Comparison of ENCODE assay signal across 9 mouse cellular contexts in genomic region chr16:38482780-38483562, GRCm38 (mm10). TPM values are rescaled to one million over a fixed set of nuclear protein-coding genes. Genes with fewer than 3 reads are reported as not detected.
DNase-seq lines count a peak whose midpoint lies in the region; ATAC-seq and TF ChIP-seq lines count a peak whose summit lies in the region.
"Had no signal": no experiment of that assay in that cellular context is flagged by ENCODE, and none has a peak within 500 bp of the region (broad histone marks: within the 10 kb centered on the region; RNA-seq: fewer than 3 reads in every experiment).

No protein-coding gene starts in this region.

- no peaks in the 10 kb centered on the region for H3K27me3 ChIP-seq in Patski
- peaks cover 19% of the 10 kb centered on the region for H3K27me3 ChIP-seq in embryonic facial prominence, embryonic 14.5 days (replicated peaks; ENCODE audit: control insufficient read depth, insufficient read depth, low read length)
- peaks cover 35% of the 10 kb centered on the region for H3K27me3 ChIP-seq in limb, embryonic 12.5 days
- H3K27me3 ChIP-seq in midbrain, embryonic 11.5 days (ENCODE audit: control insufficient read depth, insufficient read depth, low read length): peaks cover 6% of the 10 kb centered on the region

- H3K9ac ChIP-seq in embryonic facial prominence, embryonic 14.5 days (ENCODE audit: low read depth, low read length): peak overlapping the region; percentile 48
- 0 out of 2 replicates have a peak overlapping the region, but pooled peaks have one; percentile 23 for H3K9ac ChIP-seq in limb, embryonic 12.5 days (replicated peaks)
- no peak overlapping the region for H3K9ac ChIP-seq in midbrain, embryonic 11.5 days (ENCODE audit: low read length)

- peak overlapping the region; percentile 32 for H3K4me3 ChIP-seq in embryonic facial prominence, embryonic 14.5 days (ENCODE audit: low read depth, low read length)
- H3K4me3 ChIP-seq in limb, embryonic 12.5 days (replicated peaks): peak overlapping the region; percentile 38
- peak overlapping the region; percentile 26 for H3K4me3 ChIP-seq in midbrain, embryonic 11.5 days (ENCODE audit: low read depth, low read length)

- peak; percentile 67 for TF ChIP-seq CTCF in Patski (IDR thresholded peaks at IDR 0.05)

- POLR2A ChIA-PET in Patski (lab: Charles Lee): interaction anchor here (0.6 kb wide), 1 partner anchor 133 kb away, joined by 6 read pairs; no protein-coding TSS in a partner anchor

- peaks cover 7% of the 10 kb centered on the region; the same call in 1 of the 2 replicates for H3K4me1 ChIP-seq in embryonic facial prominence, embryonic 14.5 days (ENCODE audit: control insufficient read depth, insufficient read depth, low read length)
- peaks cover 11% of the 10 kb centered on the region; the same call in 1 of the 2 replicates for H3K4me1 ChIP-seq in limb, embryonic 12.5 days (replicated peaks)
- no peaks in the 10 kb centered on the region; the same call in 1 of the 2 replicates for H3K4me1 ChIP-seq in midbrain, embryonic 11.5 days (ENCODE audit: control insufficient read depth, insufficient read depth, low read length)

- peak; percentile 49 to 82 for DNase-seq in adrenal gland, adult (ENCODE audit: inconsistent age in 2 of 2, low spot score in 1 of 2)
- no peak for DNase-seq in adrenal gland, adult 8-10 months
- DNase-seq in Patski (ENCODE audit: low read depth, low spot score): no peak
- DNase-seq in embryonic facial prominence, embryonic 14.5 days (ENCODE audit: low spot score): peak; percentile 34
- DNase-seq in heart, postnatal 36 days: peak; percentile 49 to 61
- DNase-seq in midbrain, embryonic 11.5 days (ENCODE audit: low spot score, missing footprints): peak; percentile 92
- DNase-seq in thymus, postnatal 0 days (ENCODE audit: low spot score): peak; percentile 46

- no peaks in the 10 kb centered on the region for H3K36me3 ChIP-seq in embryonic facial prominence, embryonic 14.5 days (ENCODE audit: control insufficient read depth, insufficient read depth, low read length)
- no peaks in the 10 kb centered on the region for H3K36me3 ChIP-seq in limb, embryonic 12.5 days
- no peaks in the 10 kb centered on the region for H3K36me3 ChIP-seq in midbrain, embryonic 11.5 days (ENCODE audit: control insufficient read depth, insufficient read depth, low read length)

- ATAC-seq in Patski: no peak
- ATAC-seq in embryonic facial prominence, embryonic 14.5 days (ENCODE audit: low read depth): no peak
- no peak for ATAC-seq in limb, embryonic 12.5 days (ENCODE audit: insufficient number of reproducible peaks, insufficient read depth, low FRiP score, low TSS enrichment, low read depth)
- ATAC-seq in midbrain, embryonic 11.5 days (ENCODE audit: low FRiP score): peak; percentile 68

- H3K4me2 ChIP-seq in embryonic facial prominence, embryonic 14.5 days (ENCODE audit: low read depth, low read length): peak overlapping the region; percentile 55
- H3K4me2 ChIP-seq in limb, embryonic 12.5 days: peak overlapping the region; percentile 63
- peak overlapping the region; percentile 43 for H3K4me2 ChIP-seq in midbrain, embryonic 11.5 days

- no peaks in the 10 kb centered on the region for H3K9me3 ChIP-seq in embryonic facial prominence, embryonic 14.5 days (ENCODE audit: control insufficient read depth, low read length)
- H3K9me3 ChIP-seq in limb, embryonic 12.5 days: no peaks in the 10 kb centered on the region
- no peaks in the 10 kb centered on the region for H3K9me3 ChIP-seq in midbrain, embryonic 11.5 days (ENCODE audit: control insufficient read depth, low read length)

- intact Hi-C loops in heart, postnatal 36 days (cut with DNase I): loop anchor here (1.0 kb wide), 1 partner anchor 138 kb away; no protein-coding TSS in a partner anchor

- no peak overlapping the region for H3K27ac ChIP-seq in embryonic facial prominence, embryonic 14.5 days (replicated peaks; ENCODE audit: low read depth, low read length)
- no peak overlapping the region for H3K27ac ChIP-seq in limb, embryonic 12.5 days
- no peak overlapping the region for H3K27ac ChIP-seq in midbrain, embryonic 11.5 days (ENCODE audit: low read depth, low read length)

- WGBS in embryonic facial prominence, embryonic 14.5 days: 22% methylated on average over 30 of the region's 32 CpGs
- 19% methylated on average over 32 of the region's 32 CpGs for WGBS in limb, embryonic 12.5 days
- WGBS in midbrain, embryonic 11.5 days: 25% methylated on average over 32 of the region's 32 CpGs

- CTCF ChIA-PET in Patski (lab: Charles Lee): interaction anchor here (1.0 to 1.4 kb wide), 3 partner anchors 9 to 18 kb away, joined by 3 read pairs; no protein-coding TSS in a partner anchor

- in situ Hi-C loops in Patski (cut with MboI; ENCODE audit: low pct_unique_long_range_greater_than_20kb): no loop called here

RNA-seq across cellular contexts. Expression of gene Cd80, which starts 27.6 kb away (rescaled TPM):
- under 1 TPM; 0.41 to 0.83 (median 0.65) TPM for total RNA-seq in adrenal gland, adult 8-10 months (2022)
- polyA plus RNA-seq in Patski (2021): 0.24 TPM
- 0.46 and 0.47 TPM in 2 replicates for polyA plus RNA-seq in embryonic facial prominence, embryonic 14.5 days (2014; fragmentation: Nextera tagmentation; extraction: Ambion mirVana)
- under 1 TPM; 0.56 to 0.79 TPM for total RNA-seq in heart, postnatal 36 days (2021)
- polyA plus RNA-seq in limb, embryonic 12.5 days (2016; fragmentation: Nextera tagmentation; extraction: Ambion mirVana): 0.38 and 0.41 TPM in 2 replicates
- 0.42 and 0.65 TPM in 2 replicates for polyA plus RNA-seq in midbrain, embryonic 11.5 days (2014; fragmentation: Nextera tagmentation; extraction: Ambion mirVana)
- 0.72 and 0.82 TPM in 2 replicates for polyA plus RNA-seq in thymus, postnatal 0 days (2015; fragmentation: Nextera tagmentation; extraction: Ambion mirVana)
- total RNA-seq: hematopoietic stem cell, adult 5-6 weeks had no signal

RNA-seq across cellular contexts. Expression of gene Adprh, which starts 30.5 kb away (rescaled TPM):
- total RNA-seq in adrenal gland, adult 8-10 months (2022): 10 to 100 TPM; 49.8 to 51.5 (median 50.1) TPM
- 37.5 TPM for polyA plus RNA-seq in Patski (2021)
- 95.5 and 106 TPM in 2 replicates for polyA plus RNA-seq in embryonic facial prominence, embryonic 14.5 days (2014; fragmentation: Nextera tagmentation; extraction: Ambion mirVana)
- 10 to 100 TPM; 22.8 to 23.1 TPM for total RNA-seq in heart, postnatal 36 days (2021)
- polyA plus RNA-seq in limb, embryonic 12.5 days (2016; fragmentation: Nextera tagmentation; extraction: Ambion mirVana): 142 and 147 TPM in 2 replicates
- 122 and 134 TPM in 2 replicates for polyA plus RNA-seq in midbrain, embryonic 11.5 days (2014; fragmentation: Nextera tagmentation; extraction: Ambion mirVana)
- 90.2 and 91.5 TPM in 2 replicates for polyA plus RNA-seq in thymus, postnatal 0 days (2015; fragmentation: Nextera tagmentation; extraction: Ambion mirVana)

RNA-seq across cellular contexts. Expression of gene Timmdc1, which starts 39.5 kb away (rescaled TPM):
- total RNA-seq in adrenal gland, adult 8-10 months (2022): 10 to 100 TPM; 41.2 to 46.5 (median 44.5) TPM
- 44.5 TPM for polyA plus RNA-seq in Patski (2021)
- polyA plus RNA-seq in embryonic facial prominence, embryonic 14.5 days (2014; fragmentation: Nextera tagmentation; extraction: Ambion mirVana): 18.5 and 19.2 TPM in 2 replicates
- total RNA-seq in heart, postnatal 36 days (2021): 10 to 100 TPM; 62.4 to 74.4 TPM
- 27.4 and 30.8 TPM in 2 replicates for polyA plus RNA-seq in limb, embryonic 12.5 days (2016; fragmentation: Nextera tagmentation; extraction: Ambion mirVana)
- 27.6 and 29.2 TPM in 2 replicates for polyA plus RNA-seq in midbrain, embryonic 11.5 days (2014; fragmentation: Nextera tagmentation; extraction: Ambion mirVana)
- polyA plus RNA-seq in thymus, postnatal 0 days (2015; fragmentation: Nextera tagmentation; extraction: Ambion mirVana): 29.4 and 30.1 TPM in 2 replicates

RNA-seq across cellular contexts. Expression of gene Pla1a, which starts 50.0 kb away (rescaled TPM):
- total RNA-seq in adrenal gland, adult 8-10 months (2022): 10 to 100 TPM; 12.0 to 56.7 (median 30.9) TPM
- polyA plus RNA-seq in Patski (2021): 61.5 TPM
- 0.58 and 1.1 TPM in 2 replicates for polyA plus RNA-seq in embryonic facial prominence, embryonic 14.5 days (2014; fragmentation: Nextera tagmentation; extraction: Ambion mirVana)
- 10 to 100 TPM in 1 of 2 experiments, 1 to 10 TPM in 1; 9.1 to 10.1 TPM for total RNA-seq in heart, postnatal 36 days (2021)
- 0.10 and 0.31 TPM in 2 replicates for polyA plus RNA-seq in limb, embryonic 12.5 days (2016; fragmentation: Nextera tagmentation; extraction: Ambion mirVana)
- 0.23 and 0.59 TPM in 2 replicates for polyA plus RNA-seq in midbrain, embryonic 11.5 days (2014; fragmentation: Nextera tagmentation; extraction: Ambion mirVana)
- 2.2 and 2.8 TPM in 2 replicates for polyA plus RNA-seq in thymus, postnatal 0 days (2015; fragmentation: Nextera tagmentation; extraction: Ambion mirVana)
- total RNA-seq: hematopoietic stem cell, adult 5-6 weeks had no signal

Comparison
In these comparisons a context has a peak if more than half of its experiments do, and no peak if none do; other contexts are left out.
1. DNase-seq: peak in adrenal gland, adult (2 of 2), embryonic facial prominence, embryonic 14.5 days (single experiment), heart, postnatal 36 days (2 of 2), midbrain, embryonic 11.5 days (single experiment) and thymus, postnatal 0 days (single experiment); none in adrenal gland, adult 8-10 months (single experiment) and Patski (single experiment).
2. Peak in every context shown above with its lines, with median percentiles within 50 percentile points of each other: H3K4me2 ChIP-seq and H3K4me3 ChIP-seq.